Mouse (Mus musculus): ENCODE measurements around the gene Hyls1. TPM values are rescaled to one million over a fixed set of nuclear protein-coding genes. Genes with fewer than 3 reads are reported as not detected.
"Not testable (repeated sequence)": the region's sequence is repeated elsewhere in the genome, so short reads cannot be mapped to it uniquely, and the experiment has no call there.

Hyls1 gene
- polyA plus RNA-seq (2014; fragmentation: Nextera tagmentation; extraction: Ambion mirVana) = 31.1 and 34.2 TPM in 2 replicates

DNA sequence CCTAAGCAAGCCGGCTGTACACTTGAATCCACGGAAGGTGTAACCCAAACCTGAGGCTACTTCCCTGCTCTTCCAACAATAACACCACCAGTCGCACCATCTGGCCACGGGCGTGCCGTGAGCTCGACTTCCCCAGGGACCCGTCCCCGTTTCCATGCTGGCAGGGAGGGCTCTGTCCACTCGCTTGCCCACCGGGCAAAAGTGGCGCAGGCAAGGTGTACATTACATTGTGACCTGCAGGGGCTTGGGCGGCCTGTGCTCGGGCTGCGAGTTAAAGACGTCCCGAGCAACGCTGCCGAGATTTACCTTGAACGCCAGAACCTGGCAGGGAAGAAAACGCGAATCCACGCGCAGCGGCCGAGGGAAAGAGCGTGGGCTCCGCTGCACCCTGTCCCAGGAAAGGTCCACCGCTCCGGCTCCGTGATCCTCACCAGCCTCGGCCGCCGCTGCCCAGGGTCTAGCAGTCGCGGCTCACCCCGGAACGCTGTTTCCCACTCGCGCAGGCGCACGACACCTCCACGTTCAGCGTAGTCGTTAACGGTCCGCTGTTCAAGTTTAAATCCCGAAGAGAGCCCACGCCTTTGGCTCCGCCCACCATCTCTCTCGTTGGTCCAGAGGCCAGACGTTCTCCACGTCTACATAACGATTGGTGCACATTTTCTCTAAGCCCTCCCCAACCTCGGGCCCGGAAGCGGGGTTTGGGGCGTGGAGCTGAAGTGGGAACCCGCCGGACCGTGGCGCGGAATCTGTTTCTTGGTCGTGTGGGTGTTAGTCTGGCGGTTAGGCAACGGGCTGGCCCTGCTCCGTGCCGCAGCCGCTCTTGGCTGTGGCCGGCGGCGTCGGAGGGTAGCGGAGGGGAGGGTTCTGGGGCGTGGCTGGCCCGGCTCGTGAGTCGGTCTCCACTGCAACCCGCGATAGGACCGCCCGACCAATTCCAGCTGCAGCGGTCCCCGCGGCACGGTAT lies at the start of gene Hyls1, which contains the start of gene Pate2:
Gene Hyls1, minus strand, starts transcription at position 828 of the 964 bp plus-strand sequence.
Gene Pate2, plus strand, starts transcription at position 714 of the 964 bp plus-strand sequence.
- H3K27ac ChIP-seq (ENCODE audit: low read depth, low read length) = peak within 1 kb of the TSS; percentile 79
- no peaks in the 10 kb centered on the region; the same call in 1 of the 2 replicates for H3K4me1 ChIP-seq (replicated peaks; ENCODE audit: control insufficient read depth, insufficient read depth, low read length)
- H3K27me3 ChIP-seq (ENCODE audit: control insufficient read depth, insufficient read depth, low read length) = 0 out of 2 replicates have a peak, but pooled peaks cover 4% of the 10 kb centered on the region
- H3K4me2 ChIP-seq (ENCODE audit: low read depth, low read length, severe bottlenecking) = peak within 1 kb of the TSS; percentile 57
- peak; percentile 95 for DNase-seq (ENCODE audit: low spot score)
- peak within 1 kb of the TSS; percentile 92 for H3K9ac ChIP-seq (ENCODE audit: low read length)
- peak; percentile 97 for ATAC-seq (replicated peaks; ENCODE audit: low FRiP score)
- H3K4me3 ChIP-seq (ENCODE audit: low read depth, low read length) = peak within 1 kb of the TSS; percentile 75
- under 1% methylated on average over 80 of the region's 86 CpGs for WGBS
- H3K9me3 ChIP-seq (ENCODE audit: control insufficient read depth, low read length) = no peaks in the 10 kb centered on the region
- H3K36me3 ChIP-seq (ENCODE audit: control insufficient read depth, insufficient read depth, low read length) = peaks cover 3% of the 10 kb centered on the region; the same call in 1 of the 2 replicates

- H3K4me3 ChIP-seq (ENCODE audit: low read depth, low read length); H3K4me2 ChIP-seq (ENCODE audit: low read depth, low read length, severe bottlenecking); H3K27ac ChIP-seq (ENCODE audit: low read depth, low read length); H3K4me1 ChIP-seq (replicated peaks; ENCODE audit: control insufficient read depth, insufficient read depth, low read length); H3K27me3 ChIP-seq (ENCODE audit: control insufficient read depth, insufficient read depth, low read length); DNase-seq (ENCODE audit: low spot score); H3K36me3 ChIP-seq (ENCODE audit: control insufficient read depth, insufficient read depth, low read length); H3K9ac ChIP-seq (ENCODE audit: low read length); ATAC-seq (replicated peaks; ENCODE audit: low FRiP score); H3K9me3 ChIP-seq (ENCODE audit: control insufficient read depth, low read length): not testable (repeated sequence)
- WGBS = 69% methylated on average over 2 of the region's 2 CpGs
These were observed 46.6 kb upstream of the Hyls1 start for GRCm38 (mm10) chr9:35616784-35617183.

DNA sequence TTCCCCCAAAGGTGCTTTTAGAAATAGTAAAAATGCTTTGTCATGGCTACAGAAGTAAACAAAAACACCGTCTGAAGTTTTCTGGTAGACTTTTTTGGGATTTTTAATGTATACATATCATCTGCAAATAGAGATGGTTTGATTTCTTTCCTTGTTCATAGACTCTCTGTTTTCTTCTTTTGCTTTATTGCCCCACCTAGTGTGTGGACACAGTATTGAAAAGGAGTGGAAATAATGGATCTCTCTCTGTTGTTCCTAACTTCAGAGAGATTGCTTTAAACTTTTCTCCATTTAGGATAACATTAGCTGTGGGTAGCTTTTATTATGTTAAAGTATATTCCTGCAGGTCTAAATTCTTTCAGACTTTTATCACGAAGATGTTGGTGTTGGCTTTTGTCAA lies 43.8 kb upstream of the Hyls1 start:
- Histone ChIP-seq H3K27me3 (ENCODE audit: control insufficient read depth, insufficient read depth, low read length) (no peaks in the 10 kb centered on the region), H3K4me3 (ENCODE audit: low read depth, low read length) (no peak overlapping the region), H3K36me3 (ENCODE audit: control insufficient read depth, insufficient read depth, low read length) (no peaks in the 10 kb centered on the region), H3K4me1 (replicated peaks; ENCODE audit: control insufficient read depth, insufficient read depth, low read length) (no peaks in the 10 kb centered on the region), H3K9me3 (ENCODE audit: control insufficient read depth, low read length) (no peaks in the 10 kb centered on the region), H3K4me2 (ENCODE audit: low read depth, low read length, severe bottlenecking) (no peak overlapping the region), H3K27ac (ENCODE audit: low read depth, low read length) (no peak overlapping the region), H3K9ac (ENCODE audit: low read length) (no peak overlapping the region)
- DNase-seq (ENCODE audit: low spot score) (no peak), ATAC-seq (replicated peaks; ENCODE audit: low FRiP score) (no peak)
- WGBS = 41% methylated on average over 2 of the region's 2 CpGs

DNA sequence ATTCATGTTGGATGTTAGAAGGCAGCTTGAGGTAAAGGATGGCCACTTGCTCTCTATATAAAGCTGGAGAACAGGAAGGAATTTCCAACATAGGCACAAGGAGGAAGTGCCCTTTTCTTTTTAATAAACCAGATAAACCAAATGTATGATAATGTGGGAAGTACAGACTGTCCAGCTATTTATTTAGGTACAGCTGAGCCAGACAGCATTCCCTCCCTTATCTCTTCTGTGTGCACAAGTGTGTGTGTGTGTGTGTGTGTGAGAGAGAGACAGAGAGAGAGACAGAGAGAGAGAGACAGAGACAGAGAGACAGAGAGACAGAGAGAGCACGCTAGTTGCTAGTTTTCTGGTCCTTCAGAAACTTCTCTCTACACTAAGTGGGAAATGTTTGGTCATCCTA lies 41.6 kb upstream of the Hyls1 start, which contains the start of gene Pate4:
Gene Pate4, minus strand, starts transcription at position 101 of the 400 bp plus-strand sequence.
- H3K27me3 ChIP-seq (ENCODE audit: control insufficient read depth, insufficient read depth, low read length) = no peaks in the 10 kb centered on the region

GRCm38 (mm10) chr9:35607647-35608405 lies 37.6 kb upstream of the Hyls1 start:
- ATAC-seq (replicated peaks; ENCODE audit: low FRiP score) (no peak), DNase-seq (ENCODE audit: low spot score) (no peak)
- Histone ChIP-seq H3K9ac (ENCODE audit: low read length) (no peak overlapping the region), H3K4me1 (replicated peaks; ENCODE audit: control insufficient read depth, insufficient read depth, low read length) (no peaks in the 10 kb centered on the region), H3K4me3 (ENCODE audit: low read depth, low read length) (no peak overlapping the region), H3K4me2 (ENCODE audit: low read depth, low read length, severe bottlenecking) (no peak overlapping the region), H3K27me3 (ENCODE audit: control insufficient read depth, insufficient read depth, low read length) (no peaks in the 10 kb centered on the region), H3K36me3 (ENCODE audit: control insufficient read depth, insufficient read depth, low read length) (no peaks in the 10 kb centered on the region), H3K9me3 (ENCODE audit: control insufficient read depth, low read length) (no peaks in the 10 kb centered on the region), H3K27ac (ENCODE audit: low read depth, low read length) (no peak overlapping the region)
- WGBS = 63% methylated on average over 8 of the region's 8 CpGs

More for the DNA sequence above, 41.6 kb upstream of the Hyls1 start, which contains the start of gene Pate4:
- DNase-seq (ENCODE audit: low spot score) (no peak), ATAC-seq (replicated peaks; ENCODE audit: low FRiP score) (no peak)
- Histone ChIP-seq H3K4me1 (replicated peaks; ENCODE audit: control insufficient read depth, insufficient read depth, low read length) (no peaks in the 10 kb centered on the region), H3K4me2 (ENCODE audit: low read depth, low read length, severe bottlenecking) (no peak within 1 kb of the TSS), H3K36me3 (ENCODE audit: control insufficient read depth, insufficient read depth, low read length) (no peaks in the 10 kb centered on the region), H3K9ac (ENCODE audit: low read length) (no peak within 1 kb of the TSS), H3K9me3 (ENCODE audit: control insufficient read depth, low read length) (no peaks in the 10 kb centered on the region), H3K4me3 (ENCODE audit: low read depth, low read length) (no peak within 1 kb of the TSS), H3K27ac (ENCODE audit: low read depth, low read length) (no peak within 1 kb of the TSS)
- 75% methylated on average over 1 of the region's 1 CpGs for WGBS

GRCm38 (mm10) chr9:35592903-35593302 lies 22.7 kb upstream of the Hyls1 start:
- no peaks in the 10 kb centered on the region for H3K36me3 ChIP-seq (ENCODE audit: control insufficient read depth, insufficient read depth, low read length)
- no peaks in the 10 kb centered on the region for H3K4me1 ChIP-seq (replicated peaks; ENCODE audit: control insufficient read depth, insufficient read depth, low read length)
- no peak overlapping the region for H3K9ac ChIP-seq (ENCODE audit: low read length)
- DNase-seq (ENCODE audit: low spot score) (no peak), ATAC-seq (replicated peaks; ENCODE audit: low FRiP score) (no peak)
- H3K4me2 ChIP-seq (ENCODE audit: low read depth, low read length, severe bottlenecking) = no peak overlapping the region
- no peak overlapping the region for H3K4me3 ChIP-seq (ENCODE audit: low read depth, low read length)
- H3K27me3 ChIP-seq (ENCODE audit: control insufficient read depth, insufficient read depth, low read length) = no peaks in the 10 kb centered on the region
- H3K9me3 ChIP-seq (ENCODE audit: control insufficient read depth, low read length) = no peaks in the 10 kb centered on the region
- H3K27ac ChIP-seq (ENCODE audit: low read depth, low read length) = no peak overlapping the region
- WGBS = 17% methylated on average over 2 of the region's 2 CpGs

DNA sequence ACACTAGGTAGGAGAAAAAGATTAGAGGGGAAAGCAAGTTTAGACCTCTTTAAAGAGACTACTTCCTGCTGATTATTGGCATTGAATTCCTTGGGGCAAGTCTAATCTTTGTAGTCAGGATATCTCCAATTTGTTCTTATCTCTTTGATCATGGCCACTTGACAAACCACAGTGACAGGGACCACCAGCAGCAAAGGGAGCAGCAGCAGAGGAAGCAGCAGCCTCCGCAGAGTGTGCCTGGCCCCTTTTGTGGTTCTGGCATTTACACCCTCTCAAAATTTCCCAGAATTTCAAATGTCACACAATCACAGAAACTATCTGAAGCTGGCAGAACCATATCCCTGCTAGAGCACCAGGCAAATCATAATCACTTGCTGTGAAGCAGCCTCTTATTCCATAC lies 17.5 kb upstream of the Hyls1 start:
- Histone ChIP-seq H3K4me1 (replicated peaks; ENCODE audit: control insufficient read depth, insufficient read depth, low read length) (no peaks in the 10 kb centered on the region), H3K4me3 (ENCODE audit: low read depth, low read length) (no peak overlapping the region), H3K36me3 (ENCODE audit: control insufficient read depth, insufficient read depth, low read length) (no peaks in the 10 kb centered on the region), H3K9ac (ENCODE audit: low read length) (no peak overlapping the region), H3K4me2 (ENCODE audit: low read depth, low read length, severe bottlenecking) (no peak overlapping the region), H3K9me3 (ENCODE audit: control insufficient read depth, low read length) (no peaks in the 10 kb centered on the region), H3K27ac (ENCODE audit: low read depth, low read length) (no peak overlapping the region), H3K27me3 (ENCODE audit: control insufficient read depth, insufficient read depth, low read length) (no peaks in the 10 kb centered on the region)
- no peak for DNase-seq (ENCODE audit: low spot score)
- no peak for ATAC-seq (replicated peaks; ENCODE audit: low FRiP score)
- 60% methylated on average over 1 of the region's 1 CpGs for WGBS

GRCm38 (mm10) chr9:35574416-35574815 lies 4.2 kb upstream of the Hyls1 start:
- 3% methylated on average over 32 of the region's 32 CpGs for WGBS
- Histone ChIP-seq H3K27me3 (ENCODE audit: control insufficient read depth, insufficient read depth, low read length) (0 out of 2 replicates have a peak, but pooled peaks cover 4% of the 10 kb centered on the region), H3K9me3 (ENCODE audit: control insufficient read depth, low read length) (no peaks in the 10 kb centered on the region), H3K4me1 (replicated peaks; ENCODE audit: control insufficient read depth, insufficient read depth, low read length) (no peaks in the 10 kb centered on the region; the same call in 1 of the 2 replicates), H3K36me3 (ENCODE audit: control insufficient read depth, insufficient read depth, low read length) (no peaks in the 10 kb centered on the region), H3K4me2 (ENCODE audit: low read depth, low read length, severe bottlenecking) (peak overlapping the region; percentile 48), H3K27ac (ENCODE audit: low read depth, low read length) (no peak overlapping the region), H3K4me3 (ENCODE audit: low read depth, low read length) (peak overlapping the region; percentile 21), H3K9ac (ENCODE audit: low read length) (peak overlapping the region; percentile 37; the same call in 1 of the 2 replicates)
- DNase-seq (ENCODE audit: low spot score) (peak; percentile 64), ATAC-seq (replicated peaks; ENCODE audit: low FRiP score) (no peak)
